Mouse (Mus musculus): ENCODE results near the gene Arid1b. TPM values are rescaled to one million over a fixed set of nuclear protein-coding genes. Genes with fewer than 3 reads are reported as not detected.

Arid1b gene
- polyA plus RNA-seq, 1 experiment from 2014 or later = 12.2 TPM

GRCm38 (mm10) chr17:5227950-5228615, 234.0 kb downstream of the Arid1b start:
- Histone ChIP-seq H3K4me1 (ENCODE audit: control insufficient read depth, insufficient read depth, low read length) (peaks cover 4% of the 10 kb centered on the region; the same call in 1 of the 2 replicates), H3K27me3 (ENCODE audit: control insufficient read depth, insufficient read depth, low read length) (no peaks in the 10 kb centered on the region), H3K36me3 (ENCODE audit: control insufficient read depth, insufficient read depth, low read length) (no peaks in the 10 kb centered on the region), H3K27ac (ENCODE audit: low read depth, low read length) (no peak overlapping the region), H3K9ac (ENCODE audit: low read length) (no peak overlapping the region), H3K9me3 (ENCODE audit: control insufficient read depth, low read length) (no peaks in the 10 kb centered on the region), H3K4me3 (ENCODE audit: low read depth, low read length) (no peak overlapping the region), H3K4me2 (no peak overlapping the region)
- WGBS = 79% methylated on average over 14 of the region's 14 CpGs
- no peak for DNase-seq (ENCODE audit: low spot score, missing footprints)
- ATAC-seq (ENCODE audit: low FRiP score) = no peak

GRCm38 (mm10) chr17:5228616-5229250, 234.6 kb downstream of the Arid1b start:
- Histone ChIP-seq H3K4me2 (no peak overlapping the region), H3K27ac (ENCODE audit: low read depth, low read length) (no peak overlapping the region), H3K27me3 (ENCODE audit: control insufficient read depth, insufficient read depth, low read length) (no peaks in the 10 kb centered on the region), H3K9ac (ENCODE audit: low read length) (no peak overlapping the region), H3K4me1 (ENCODE audit: control insufficient read depth, insufficient read depth, low read length) (peaks cover 4% of the 10 kb centered on the region; the same call in 1 of the 2 replicates), H3K9me3 (ENCODE audit: control insufficient read depth, low read length) (no peaks in the 10 kb centered on the region), H3K36me3 (ENCODE audit: control insufficient read depth, insufficient read depth, low read length) (no peaks in the 10 kb centered on the region), H3K4me3 (ENCODE audit: low read depth, low read length) (no peak overlapping the region)
- no peak for DNase-seq (ENCODE audit: low spot score, missing footprints)
- 79% methylated on average over 6 of the region's 6 CpGs for WGBS
- no peak for ATAC-seq (ENCODE audit: low FRiP score)

- Histone ChIP-seq H3K27me3 (ENCODE audit: control insufficient read depth, insufficient read depth, low read length) (no peaks in the 10 kb centered on the region), H3K9me3 (ENCODE audit: control insufficient read depth, low read length) (no peaks in the 10 kb centered on the region)
- 87% methylated on average over 7 of the region's 7 CpGs for WGBS
Observed at GRCm38 (mm10) chr17:5230063-5230462, 235.9 kb downstream of the Arid1b start.

GRCm38 (mm10) chr17:5232180-5232579, 238.0 kb downstream of the Arid1b start:
- H3K4me3 ChIP-seq (ENCODE audit: low read depth, low read length) = no peak overlapping the region
- DNase-seq (ENCODE audit: low spot score, missing footprints) = no peak
- H3K9ac ChIP-seq (ENCODE audit: low read length) = no peak overlapping the region
- H3K4me2 ChIP-seq = no peak overlapping the region
- no peak for ATAC-seq (ENCODE audit: low FRiP score)
- H3K4me1 ChIP-seq (ENCODE audit: control insufficient read depth, insufficient read depth, low read length) = peaks cover 16% of the 10 kb centered on the region
- no peaks in the 10 kb centered on the region for H3K9me3 ChIP-seq (ENCODE audit: control insufficient read depth, low read length)
- no peak overlapping the region for H3K27ac ChIP-seq (ENCODE audit: low read depth, low read length)
- WGBS = 76% methylated on average over 2 of the region's 2 CpGs
- no peaks in the 10 kb centered on the region for H3K27me3 ChIP-seq (ENCODE audit: control insufficient read depth, insufficient read depth, low read length)
- no peaks in the 10 kb centered on the region for H3K36me3 ChIP-seq (ENCODE audit: control insufficient read depth, insufficient read depth, low read length)

More at GRCm38 (mm10) chr17:5230063-5230462, 235.9 kb downstream of the Arid1b start:
- no peak overlapping the region for H3K27ac ChIP-seq (ENCODE audit: low read depth, low read length)
- no peak overlapping the region for H3K4me3 ChIP-seq (ENCODE audit: low read depth, low read length)
- ATAC-seq (ENCODE audit: low FRiP score) (no peak), DNase-seq (ENCODE audit: low spot score, missing footprints) (no peak)
- no peak overlapping the region for H3K4me2 ChIP-seq
- peaks cover 4% of the 10 kb centered on the region; the same call in 1 of the 2 replicates for H3K4me1 ChIP-seq (ENCODE audit: control insufficient read depth, insufficient read depth, low read length)
- no peaks in the 10 kb centered on the region for H3K36me3 ChIP-seq (ENCODE audit: control insufficient read depth, insufficient read depth, low read length)
- H3K9ac ChIP-seq (ENCODE audit: low read length) = no peak overlapping the region

GRCm38 (mm10) chr17:5233991-5234390, 239.9 kb downstream of the Arid1b start:
- WGBS = 93% methylated on average over 1 of the region's 1 CpGs
- Histone ChIP-seq H3K27me3 (ENCODE audit: control insufficient read depth, insufficient read depth, low read length) (no peaks in the 10 kb centered on the region), H3K4me3 (ENCODE audit: low read depth, low read length) (no peak overlapping the region), H3K36me3 (ENCODE audit: control insufficient read depth, insufficient read depth, low read length) (no peaks in the 10 kb centered on the region), H3K27ac (ENCODE audit: low read depth, low read length) (no peak overlapping the region), H3K9me3 (ENCODE audit: control insufficient read depth, low read length) (no peaks in the 10 kb centered on the region), H3K9ac (ENCODE audit: low read length) (no peak overlapping the region), H3K4me2 (no peak overlapping the region), H3K4me1 (ENCODE audit: control insufficient read depth, insufficient read depth, low read length) (peaks cover 26% of the 10 kb centered on the region)
- DNase-seq (ENCODE audit: low spot score, missing footprints) (no peak), ATAC-seq (ENCODE audit: low FRiP score) (no peak)

GRCm38 (mm10) chr17:5235057-5235456, 240.9 kb downstream of the Arid1b start:
- no peak overlapping the region for H3K4me2 ChIP-seq
- no peak overlapping the region for H3K4me3 ChIP-seq (ENCODE audit: low read depth, low read length)
- 90% methylated on average over 9 of the region's 9 CpGs for WGBS
- no peaks in the 10 kb centered on the region for H3K27me3 ChIP-seq (ENCODE audit: control insufficient read depth, insufficient read depth, low read length)
- ATAC-seq (ENCODE audit: low FRiP score) (no peak), DNase-seq (ENCODE audit: low spot score, missing footprints) (no peak)
- no peak overlapping the region for H3K27ac ChIP-seq (ENCODE audit: low read depth, low read length)
- no peaks in the 10 kb centered on the region for H3K9me3 ChIP-seq (ENCODE audit: control insufficient read depth, low read length)
- no peak overlapping the region for H3K9ac ChIP-seq (ENCODE audit: low read length)
- peaks cover 26% of the 10 kb centered on the region for H3K4me1 ChIP-seq (ENCODE audit: control insufficient read depth, insufficient read depth, low read length)
- H3K36me3 ChIP-seq (ENCODE audit: control insufficient read depth, insufficient read depth, low read length) = no peaks in the 10 kb centered on the region

GRCm38 (mm10) chr17:5237765-5238164, 243.6 kb downstream of the Arid1b start:
- peaks cover 26% of the 10 kb centered on the region for H3K4me1 ChIP-seq (ENCODE audit: control insufficient read depth, insufficient read depth, low read length)
- no peak overlapping the region for H3K9ac ChIP-seq (ENCODE audit: low read length)
- no peaks in the 10 kb centered on the region for H3K27me3 ChIP-seq (ENCODE audit: control insufficient read depth, insufficient read depth, low read length)
- no peak for DNase-seq (ENCODE audit: low spot score, missing footprints)
- 74% methylated on average over 3 of the region's 3 CpGs for WGBS
- H3K36me3 ChIP-seq (ENCODE audit: control insufficient read depth, insufficient read depth, low read length) = no peaks in the 10 kb centered on the region
- H3K4me2 ChIP-seq = no peak overlapping the region
- ATAC-seq (ENCODE audit: low FRiP score) = no peak
- H3K27ac ChIP-seq (ENCODE audit: low read depth, low read length) = no peak overlapping the region
- no peaks in the 10 kb centered on the region for H3K9me3 ChIP-seq (ENCODE audit: control insufficient read depth, low read length)
- no peak overlapping the region for H3K4me3 ChIP-seq (ENCODE audit: low read depth, low read length)

- DNase-seq (ENCODE audit: low spot score, missing footprints) (no peak), ATAC-seq (ENCODE audit: low FRiP score) (no peak)
- Histone ChIP-seq H3K36me3 (ENCODE audit: control insufficient read depth, insufficient read depth, low read length) (no peaks in the 10 kb centered on the region), H3K27me3 (ENCODE audit: control insufficient read depth, insufficient read depth, low read length) (no peaks in the 10 kb centered on the region), H3K4me2 (no peak overlapping the region), H3K27ac (ENCODE audit: low read depth, low read length) (no peak overlapping the region), H3K9me3 (ENCODE audit: control insufficient read depth, low read length) (no peaks in the 10 kb centered on the region), H3K4me3 (ENCODE audit: low read depth, low read length) (no peak overlapping the region), H3K4me1 (ENCODE audit: control insufficient read depth, insufficient read depth, low read length) (peaks cover 26% of the 10 kb centered on the region), H3K9ac (ENCODE audit: low read length) (no peak overlapping the region)
- 61% methylated on average over 16 of the region's 16 CpGs for WGBS
Observed at GRCm38 (mm10) chr17:5238387-5239245, 244.5 kb downstream of the Arid1b start.

- no peak for DNase-seq (ENCODE audit: low spot score, missing footprints)
Observed at GRCm38 (mm10) chr17:5244526-5244925, 250.4 kb downstream of the Arid1b start.

More at GRCm38 (mm10) chr17:5244526-5244925, 250.4 kb downstream of the Arid1b start:
- Histone ChIP-seq H3K9ac (ENCODE audit: low read length) (no peak overlapping the region), H3K9me3 (ENCODE audit: control insufficient read depth, low read length) (no peaks in the 10 kb centered on the region), H3K27ac (ENCODE audit: low read depth, low read length) (no peak overlapping the region), H3K4me1 (ENCODE audit: control insufficient read depth, insufficient read depth, low read length) (no peaks in the 10 kb centered on the region), H3K4me3 (ENCODE audit: low read depth, low read length) (no peak overlapping the region), H3K4me2 (no peak overlapping the region), H3K36me3 (ENCODE audit: control insufficient read depth, insufficient read depth, low read length) (no peaks in the 10 kb centered on the region), H3K27me3 (ENCODE audit: control insufficient read depth, insufficient read depth, low read length) (no peaks in the 10 kb centered on the region)
- no peak for ATAC-seq (ENCODE audit: low FRiP score)
- 94% methylated on average over 2 of the region's 2 CpGs for WGBS
